Mouse (Mus musculus) megakaryocyte, embryonic 14.5 days (primary cell): ENCODE results near the gene Mecr. TPM values are rescaled to one million over a fixed set of nuclear protein-coding genes. Genes with fewer than 3 reads are reported as not detected.

ENCODE experiments used
- H3K27me3 ChIP-seq: replicated peaks from 2 replicates; pipeline ENCODE3; 2012; ENCODE audit warnings: inconsistent platforms
- H3K36me3 ChIP-seq: replicated peaks from 2 replicates; pipeline ENCODE3; 2012; ENCODE audit warnings: low read length, inconsistent platforms, mixed read lengths
- H3K4me1 ChIP-seq: 2 replicates; pipeline ENCODE4 v1.6.1; 2012; ENCODE audit warnings: inconsistent platforms
- H3K4me3 ChIP-seq: replicated peaks from 2 replicates; pipeline ENCODE3; 2012; ENCODE audit warnings: moderate library complexity, mild to moderate bottlenecking, inconsistent platforms
- H3K9me3 ChIP-seq: 2 replicates; pipeline ENCODE4 v1.6.1; 2012; ENCODE audit warnings: inconsistent platforms
- FLI1 ChIP-seq: IDR thresholded peaks from 2 replicates; pipeline ENCODE4 v1.6.1; 2012; ENCODE audit warnings: low read length, inconsistent platforms, mixed read lengths
- GATA1 ChIP-seq: IDR thresholded peaks from 3 replicates; pipeline ENCODE4 v1.6.1; 2012; ENCODE audit warnings: mixed read lengths, low read length, inconsistent platforms, borderline replicate concordance
- polyA plus RNA-seq: library from polyadenylated mRNA; stranded (reverse); fragments of >175 nt; gene quantifications from 2 replicates; pipeline ENCODE4 v1.2.3, GENCODE M21; 2012; ENCODE audit warnings: low replicate concordance; ENCODE audit not compliant: insufficient read depth

Mecr gene
- polyA plus RNA-seq, 1 experiment = 8.8 TPM

DNA sequence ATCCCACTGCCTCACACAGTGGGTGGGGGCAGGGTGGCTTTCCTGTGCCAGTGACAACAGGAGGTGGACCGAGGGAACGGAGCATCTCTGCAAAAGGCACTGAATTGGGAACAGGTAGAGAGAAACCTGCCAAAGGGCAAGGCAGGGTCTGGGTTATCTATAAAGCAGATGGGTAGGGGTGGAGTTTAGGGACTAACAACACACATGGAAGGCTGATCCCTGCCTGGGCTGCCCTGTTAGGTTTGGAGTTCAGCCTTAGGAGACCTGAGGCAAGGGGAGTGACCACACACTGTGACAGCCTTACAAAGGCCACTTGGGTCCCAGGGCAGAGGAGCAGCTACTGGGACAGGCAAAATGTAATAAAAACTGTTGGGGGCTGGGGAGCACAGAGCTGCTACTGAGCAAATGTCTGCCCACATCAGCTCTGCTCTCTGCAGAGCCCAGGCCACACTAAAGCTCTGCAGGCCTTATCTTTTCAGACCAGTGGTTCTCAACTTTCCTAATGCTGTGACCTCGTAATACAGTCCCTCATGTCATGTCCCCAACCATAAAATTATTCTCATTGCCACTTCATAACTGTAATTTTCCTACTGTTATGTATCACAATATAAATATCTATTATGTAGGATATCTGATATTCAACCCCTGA lies 10.4 kb upstream of the Mecr start:
- H3K4me3 ChIP-seq = no peak overlapping the region
- TF ChIP-seq GATA1 (no peak), FLI1 (no peak)
- H3K9me3 ChIP-seq = no peaks in the 10 kb centered on the region
- H3K4me1 ChIP-seq = peaks cover 27% of the 10 kb centered on the region
- H3K27me3 ChIP-seq = peaks cover 94% of the 10 kb centered on the region
- H3K36me3 ChIP-seq = no peaks in the 10 kb centered on the region

DNA sequence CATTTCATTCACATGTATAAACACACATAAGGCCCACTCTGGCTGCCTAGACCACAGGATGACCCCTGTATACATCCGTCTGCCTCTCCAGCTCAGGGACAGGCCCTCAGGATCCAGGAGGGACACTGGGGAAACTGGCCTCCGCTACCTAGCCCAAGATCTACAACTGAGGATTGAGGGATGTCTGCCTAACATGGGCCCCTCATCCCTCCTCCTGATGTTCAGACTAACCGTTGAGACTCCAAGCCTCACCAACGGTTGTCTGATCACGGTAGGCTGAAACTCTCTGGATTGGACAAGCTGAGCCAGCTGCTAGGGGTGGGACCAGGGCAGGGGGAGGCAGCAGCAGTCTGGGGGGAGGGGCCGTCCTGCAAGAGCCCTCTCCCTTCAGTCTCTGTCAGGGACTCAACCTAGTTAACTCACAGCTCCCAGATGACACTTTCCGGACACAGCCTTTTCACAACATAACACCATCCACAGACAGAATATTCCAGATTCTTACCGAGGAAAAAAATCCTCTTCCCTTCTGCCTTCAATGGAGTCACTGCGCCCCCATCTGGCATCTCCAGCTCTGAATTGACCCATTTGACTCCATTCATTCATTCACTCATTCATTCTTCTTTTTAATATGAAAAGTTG lies 9.2 kb upstream of the Mecr start:
- Histone ChIP-seq H3K4me1 (peaks cover 34% of the 10 kb centered on the region), H3K27me3 (peaks cover 98% of the 10 kb centered on the region), H3K9me3 (no peaks in the 10 kb centered on the region), H3K4me3 (no peak overlapping the region), H3K36me3 (no peaks in the 10 kb centered on the region)
- TF ChIP-seq FLI1 = no peak

DNA sequence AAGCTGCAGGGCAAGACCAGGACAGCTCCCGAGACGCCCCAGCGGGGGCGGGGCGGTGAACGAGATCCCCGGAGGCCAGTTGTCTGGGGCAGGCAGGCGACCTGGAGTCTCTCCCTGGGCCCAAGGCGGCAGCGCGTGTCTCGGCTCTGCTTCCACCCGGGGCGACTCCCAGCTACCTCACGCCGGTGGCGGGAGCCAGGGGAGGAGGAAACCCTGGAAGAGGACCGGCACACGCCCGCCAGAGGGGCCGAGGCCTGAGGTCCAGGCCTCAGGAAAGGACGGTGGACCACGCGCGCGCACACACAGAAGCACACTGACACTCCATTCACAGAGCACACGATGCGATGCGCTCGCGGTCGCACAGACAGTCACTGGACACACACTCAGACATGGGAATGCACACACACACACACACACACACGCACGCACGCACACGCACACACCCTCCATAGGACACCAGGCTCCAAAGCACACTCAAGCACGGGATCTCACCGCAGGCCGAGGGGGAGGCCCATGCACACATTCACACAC lies 6.9 kb upstream of the Mecr start:
- Histone ChIP-seq H3K27me3 (peaks cover 91% of the 10 kb centered on the region), H3K4me1 (peaks cover 34% of the 10 kb centered on the region), H3K9me3 (no peaks in the 10 kb centered on the region), H3K36me3 (no peaks in the 10 kb centered on the region), H3K4me3 (peak overlapping the region; percentile 92)
- TF ChIP-seq GATA1 (no peak), FLI1 (no peak)

- peak overlapping the region; percentile 92 for H3K4me3 ChIP-seq
- TF ChIP-seq FLI1 (no peak), GATA1 (no peak)
- peaks cover 34% of the 10 kb centered on the region for H3K4me1 ChIP-seq
- H3K27me3 ChIP-seq = peaks cover 87% of the 10 kb centered on the region
- H3K36me3 ChIP-seq = no peaks in the 10 kb centered on the region
- H3K9me3 ChIP-seq = no peaks in the 10 kb centered on the region
Measured at GRCm38 (mm10) chr4:131836891-131837491, 6.3 kb upstream of the Mecr start.

DNA sequence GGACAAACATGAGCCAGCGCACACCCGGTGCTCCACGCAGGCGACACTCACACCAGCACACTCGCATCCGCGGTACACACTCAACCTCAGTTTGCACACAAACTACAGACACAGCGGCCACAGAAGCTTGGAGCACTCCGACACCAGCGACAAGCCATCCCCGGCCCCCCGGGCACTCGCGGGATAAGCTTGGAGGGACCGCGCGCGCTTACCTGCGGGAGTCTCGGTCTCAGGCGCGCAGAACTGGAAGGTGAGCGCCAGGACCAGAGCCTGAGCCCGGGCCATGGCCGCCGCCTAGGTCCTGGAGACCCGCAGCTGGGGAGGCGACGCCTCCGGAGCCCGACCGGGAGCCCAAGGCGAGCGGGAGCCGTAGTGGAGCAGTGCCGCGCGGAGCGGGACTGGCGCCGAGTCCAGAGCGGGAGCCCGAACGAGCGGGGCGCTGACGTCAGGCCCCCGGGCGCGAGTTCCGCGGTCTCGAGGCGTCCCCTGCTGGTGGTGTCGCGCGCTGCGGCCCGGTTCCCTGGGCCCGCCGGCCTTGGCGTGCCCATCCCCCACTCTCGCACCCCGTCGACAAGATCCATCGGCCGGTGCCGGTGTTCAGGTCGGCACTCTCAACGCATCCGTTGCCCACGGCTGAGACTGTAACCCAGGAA lies 5.3 kb upstream of the Mecr start, which contains the start of gene Ptpru:
Gene Ptpru, minus strand, starts transcription at position 417 of the 653 bp plus-strand sequence.
- peaks cover 34% of the 10 kb centered on the region for H3K4me1 ChIP-seq
- H3K4me3 ChIP-seq = peak within 1 kb of the TSS; percentile 92
- H3K9me3 ChIP-seq = no peaks in the 10 kb centered on the region
- no peaks in the 10 kb centered on the region for H3K36me3 ChIP-seq
- peaks cover 77% of the 10 kb centered on the region for H3K27me3 ChIP-seq
- no peak for TF ChIP-seq GATA1
- no peak for TF ChIP-seq FLI1

DNA sequence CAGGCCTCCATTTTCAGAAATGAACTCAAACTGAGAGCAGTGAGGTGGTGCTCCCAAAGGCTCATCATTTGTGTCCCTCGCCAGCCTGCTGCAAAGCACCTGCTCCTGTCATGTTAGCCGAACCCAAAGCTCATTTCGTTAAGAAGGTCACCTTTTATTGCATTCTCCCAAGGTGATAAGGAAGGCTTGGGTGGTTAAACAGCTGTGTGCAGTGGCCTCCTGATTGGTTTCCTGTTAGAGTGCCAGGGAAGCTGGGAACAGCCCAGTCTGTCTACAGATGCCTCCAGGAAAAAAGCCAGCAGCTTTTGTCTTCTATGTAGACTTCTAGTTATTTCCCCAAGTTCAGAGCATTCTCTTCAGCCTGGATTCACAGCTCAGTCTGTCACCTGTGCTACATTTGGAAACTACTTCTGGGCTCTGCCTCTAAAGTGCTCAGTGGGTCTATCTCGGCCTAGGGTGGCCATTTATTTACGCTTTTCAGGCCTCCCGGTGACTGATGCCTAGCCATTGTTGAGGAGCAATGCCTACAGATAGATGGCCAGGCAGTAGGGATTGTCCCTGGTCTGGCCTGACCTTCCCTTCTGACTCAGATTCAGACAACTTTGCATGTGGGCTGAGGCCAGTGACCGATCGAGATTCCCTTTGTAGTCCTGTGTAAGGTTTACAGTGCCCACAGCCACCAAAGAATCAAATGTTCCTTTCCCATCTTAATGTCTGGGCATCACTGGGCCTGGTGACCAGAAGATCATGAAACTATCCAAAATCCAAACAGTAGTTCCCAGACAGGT lies 2.9 kb downstream of the Mecr start:
- Histone ChIP-seq H3K36me3 (peaks cover 24% of the 10 kb centered on the region), H3K27me3 (peaks cover 4% of the 10 kb centered on the region), H3K9me3 (no peaks in the 10 kb centered on the region), H3K4me3 (no peak overlapping the region), H3K4me1 (peaks cover 38% of the 10 kb centered on the region)
- TF ChIP-seq GATA1 (no peak), FLI1 (no peak)

DNA sequence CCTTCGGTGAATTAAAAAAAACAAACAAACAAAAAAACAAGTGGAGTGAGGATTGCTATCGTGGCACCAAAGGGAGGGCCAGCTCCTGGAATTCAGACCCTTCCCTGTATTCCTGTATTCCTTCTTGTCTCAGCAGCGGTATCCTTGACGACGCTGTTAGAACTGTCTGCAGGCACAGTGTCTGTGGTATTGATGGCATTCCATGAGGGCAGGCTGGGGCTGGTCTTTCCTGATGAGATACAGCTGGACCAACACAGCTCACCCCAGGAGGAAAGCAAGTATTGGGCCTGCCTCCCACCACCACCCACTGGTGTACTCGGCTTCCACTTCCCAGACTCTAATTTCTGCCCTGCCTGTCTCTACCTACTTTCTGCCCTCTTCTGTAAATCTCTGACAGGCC lies 4.8 kb downstream of the Mecr start:
- no peak overlapping the region for H3K4me3 ChIP-seq
- H3K9me3 ChIP-seq = no peaks in the 10 kb centered on the region
- no peak for TF ChIP-seq FLI1
- TF ChIP-seq GATA1 = no peak
- H3K36me3 ChIP-seq = peaks cover 27% of the 10 kb centered on the region
- H3K27me3 ChIP-seq = no peaks in the 10 kb centered on the region
- peaks cover 33% of the 10 kb centered on the region for H3K4me1 ChIP-seq

GRCm38 (mm10) chr4:131849986-131850638 lies 6.8 kb downstream of the Mecr start:
- Histone ChIP-seq H3K36me3 (peaks cover 40% of the 10 kb centered on the region), H3K9me3 (no peaks in the 10 kb centered on the region), H3K4me1 (peaks cover 24% of the 10 kb centered on the region), H3K27me3 (peaks cover 1% of the 10 kb centered on the region), H3K4me3 (no peak overlapping the region)
- no peak for TF ChIP-seq GATA1
- TF ChIP-seq FLI1 = no peak

DNA sequence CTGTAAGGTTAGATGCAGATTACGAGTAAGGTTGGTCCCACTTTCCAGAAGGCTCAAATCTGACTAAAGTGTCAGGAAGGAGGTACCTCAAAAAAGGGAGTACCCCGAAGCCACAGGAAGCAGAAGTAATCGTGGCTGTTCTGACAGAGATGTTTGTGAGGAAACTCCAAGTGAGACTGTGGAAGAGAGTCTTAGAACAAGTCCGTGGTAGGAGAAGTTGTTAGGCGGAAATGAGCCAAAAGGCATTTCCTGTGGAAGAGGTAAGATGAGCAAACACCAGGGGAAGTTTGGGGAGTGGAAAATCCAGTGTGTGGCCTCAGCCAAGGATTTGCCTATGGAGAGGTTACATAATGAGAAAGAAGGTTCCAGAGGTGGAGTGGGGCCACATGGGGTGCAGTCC lies 11.7 kb downstream of the Mecr start:
- H3K27me3 ChIP-seq = peaks cover 1% of the 10 kb centered on the region
- H3K9me3 ChIP-seq = no peaks in the 10 kb centered on the region
- TF ChIP-seq GATA1 = no peak
- TF ChIP-seq FLI1 = no peak
- H3K36me3 ChIP-seq = peaks cover 56% of the 10 kb centered on the region
- no peak overlapping the region for H3K4me3 ChIP-seq
- peaks cover 18% of the 10 kb centered on the region for H3K4me1 ChIP-seq
